Mouse (Mus musculus): Measurements from ENCODE around the gene Gm45062. TPM values are rescaled to one million over a fixed set of nuclear protein-coding genes. Genes with fewer than 3 reads are reported as not detected.

Gm45062 gene
- total RNA-seq, 2 experiments from 2014 or later: 0.15 TPM; not detected in 1

DNA sequence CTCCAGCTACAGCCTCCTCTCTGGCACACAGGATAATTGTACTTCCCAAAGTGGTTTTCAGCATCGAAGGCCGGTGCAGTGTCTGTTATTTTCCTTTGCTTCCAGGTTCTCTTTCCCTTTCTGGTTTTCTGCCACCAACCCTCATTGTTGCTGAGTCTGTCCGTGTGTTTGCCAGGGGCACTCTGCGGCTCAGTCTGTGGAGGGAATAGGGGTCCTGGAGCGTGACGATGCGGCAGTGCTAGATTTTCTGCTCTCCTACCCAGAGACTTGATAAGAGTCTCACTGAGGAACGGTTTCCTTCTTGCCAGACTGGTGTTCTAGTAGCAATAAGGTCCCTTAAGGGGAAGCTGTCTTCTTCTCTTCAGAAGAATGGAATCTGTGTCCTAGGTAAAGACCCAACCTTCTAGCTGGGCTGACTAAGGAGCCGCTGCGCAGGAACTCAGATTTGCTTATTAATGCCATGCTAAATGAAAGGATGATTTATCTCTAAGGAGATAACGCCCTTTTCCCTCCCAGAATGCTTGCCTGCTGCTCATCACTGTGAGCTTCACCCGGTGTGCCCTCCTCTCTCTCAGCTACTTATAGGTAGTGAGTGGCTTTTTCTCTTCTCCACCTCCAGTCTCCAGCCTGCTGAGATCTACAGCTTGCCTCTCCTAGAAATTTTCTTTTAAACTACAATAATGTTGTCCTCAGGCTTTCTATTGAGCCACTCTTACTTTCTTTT lies 104.9 kb downstream of the Gm45062 start:
- intact Hi-C loops (cut with DNase I): no loop called here
- DNase-seq: no peak

DNA sequence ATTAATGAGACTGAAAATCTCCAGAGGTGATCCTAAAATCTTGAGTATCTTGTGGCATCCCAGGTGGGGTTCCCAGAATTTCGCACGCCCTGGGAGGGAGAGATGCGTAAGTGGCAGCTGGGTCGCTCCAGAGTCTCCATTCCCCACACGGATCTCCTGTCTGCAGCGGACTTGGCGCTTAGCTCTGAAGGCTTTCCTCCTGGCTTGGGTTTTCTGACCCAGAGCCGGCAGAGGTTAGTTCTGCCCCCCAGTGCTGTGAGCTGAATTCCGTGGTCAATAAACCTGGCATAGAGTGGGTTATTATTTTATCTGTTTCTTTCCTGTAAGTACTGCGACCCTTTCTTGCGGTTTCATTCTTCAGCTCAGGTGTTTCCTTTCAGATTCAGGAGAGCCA lies 105.5 kb downstream of the Gm45062 start:
- no peak for DNase-seq
- intact Hi-C loops (cut with DNase I): no loop called here

DNA sequence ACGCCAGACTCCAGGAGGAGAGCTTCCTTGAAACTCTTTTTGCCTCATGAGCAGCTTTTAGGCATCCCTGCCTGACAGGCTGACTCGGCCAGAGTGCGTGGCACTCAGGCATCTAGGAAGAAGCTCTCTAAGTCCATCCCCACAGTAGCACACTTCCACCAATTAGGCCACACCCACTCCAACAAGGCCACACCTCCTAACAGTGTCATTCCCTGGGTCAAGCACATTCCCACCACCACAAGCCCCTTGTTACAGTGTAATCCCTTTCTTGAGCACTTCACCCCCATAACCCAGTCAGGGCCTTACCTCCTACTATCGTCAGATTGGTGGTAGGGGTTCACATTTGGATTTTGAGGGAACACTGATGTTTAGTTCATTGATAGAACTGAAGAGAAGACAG lies 108.4 kb downstream of the Gm45062 start:
- DNase-seq: no peak
- intact Hi-C loops (cut with DNase I): no loop called here

DNA sequence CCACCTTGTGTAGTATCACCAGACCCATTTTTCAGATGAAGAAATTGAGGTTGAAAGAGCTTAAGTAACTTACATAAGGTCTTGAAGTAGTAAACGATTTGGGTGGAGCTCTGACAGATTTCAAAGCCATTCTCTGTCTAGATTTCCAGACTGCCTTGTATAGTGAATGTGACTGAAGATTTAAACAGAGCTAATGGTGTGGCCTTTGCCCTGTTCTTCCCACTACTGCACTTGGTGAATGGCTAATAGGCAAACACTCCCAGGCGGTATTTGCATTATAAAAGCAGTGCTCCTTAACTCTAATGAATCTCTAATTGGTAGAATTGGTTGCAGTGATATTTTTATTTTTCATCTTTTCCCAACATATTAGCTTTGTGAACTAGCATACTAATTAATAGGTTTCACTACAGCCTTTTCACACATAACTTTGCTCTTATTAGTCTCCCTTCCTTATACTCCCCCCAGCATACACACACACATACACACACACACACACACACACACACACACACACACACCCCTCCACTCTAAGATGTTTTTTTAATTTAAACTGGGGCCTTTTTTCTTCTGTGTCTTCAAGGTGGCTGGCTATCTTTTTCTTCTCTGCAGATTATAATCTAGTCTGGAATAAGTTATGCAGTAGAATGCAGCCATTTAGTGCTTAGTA lies 109.1 kb downstream of the Gm45062 start:
- intact Hi-C loops (cut with DNase I): no loop called here
- no peak for DNase-seq

DNA sequence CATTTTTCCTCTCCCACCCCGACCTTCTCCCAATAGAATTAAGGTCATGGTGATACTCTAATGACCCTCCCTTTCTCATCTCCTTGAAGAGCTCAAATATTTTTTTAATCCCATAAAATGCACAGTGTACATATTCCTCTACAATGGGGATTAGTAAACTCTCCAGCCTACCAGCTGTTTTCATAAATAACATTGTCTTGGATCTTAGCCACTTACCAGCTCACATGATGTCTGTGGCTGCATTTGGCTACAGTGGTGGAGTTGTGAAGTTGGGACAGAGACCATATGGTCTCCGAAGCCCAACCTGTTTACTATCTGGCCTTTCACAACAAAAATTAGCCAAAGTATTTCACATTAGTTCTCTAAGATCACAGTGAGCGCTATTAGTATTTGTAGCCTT lies 111.4 kb downstream of the Gm45062 start:
- intact Hi-C loops (cut with DNase I): no loop called here
- DNase-seq: peak; percentile 47 to 57

DNA sequence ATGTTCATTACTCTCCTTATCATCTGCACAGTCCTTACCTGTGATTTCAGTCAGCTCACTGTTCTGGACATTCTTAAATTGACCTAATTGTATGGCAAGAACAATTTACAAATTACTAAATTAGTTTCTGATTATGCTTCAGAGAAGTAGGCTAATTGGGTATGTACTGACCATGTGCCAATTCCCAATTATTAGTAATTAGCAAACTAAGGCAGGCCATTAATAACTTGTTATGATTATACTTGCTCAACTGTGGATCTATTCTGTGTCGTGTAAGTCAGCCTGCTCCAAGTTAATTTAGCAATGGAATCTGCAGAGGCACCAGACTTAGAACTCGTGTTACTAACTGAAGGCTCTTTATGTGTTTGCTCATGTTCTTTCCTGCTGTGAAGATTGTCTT lies 113.8 kb downstream of the Gm45062 start:
- intact Hi-C loops (cut with DNase I): no loop called here
- DNase-seq: no peak

DNA sequence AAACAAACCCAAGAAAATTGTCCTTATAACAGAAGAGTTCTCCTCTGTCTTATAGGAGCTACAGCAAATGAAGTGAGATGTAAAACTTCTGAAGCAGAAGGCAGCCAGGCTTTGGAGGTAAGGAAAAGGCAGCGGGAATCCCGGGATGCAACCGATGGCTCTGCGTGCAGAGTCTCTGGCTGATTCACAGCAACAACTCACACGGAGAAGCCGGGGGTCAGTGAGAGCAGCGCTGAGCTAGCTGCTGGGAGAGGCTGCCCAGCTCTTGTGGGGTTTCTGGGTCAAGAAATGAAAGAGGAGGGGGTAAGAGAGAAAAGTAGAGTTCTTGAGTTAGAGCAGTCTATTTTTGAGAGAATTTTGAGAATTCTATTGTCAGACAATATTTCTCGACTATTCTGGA lies 114.6 kb downstream of the Gm45062 start:
- intact Hi-C loops (cut with DNase I): no loop called here
- no peak for DNase-seq

DNA sequence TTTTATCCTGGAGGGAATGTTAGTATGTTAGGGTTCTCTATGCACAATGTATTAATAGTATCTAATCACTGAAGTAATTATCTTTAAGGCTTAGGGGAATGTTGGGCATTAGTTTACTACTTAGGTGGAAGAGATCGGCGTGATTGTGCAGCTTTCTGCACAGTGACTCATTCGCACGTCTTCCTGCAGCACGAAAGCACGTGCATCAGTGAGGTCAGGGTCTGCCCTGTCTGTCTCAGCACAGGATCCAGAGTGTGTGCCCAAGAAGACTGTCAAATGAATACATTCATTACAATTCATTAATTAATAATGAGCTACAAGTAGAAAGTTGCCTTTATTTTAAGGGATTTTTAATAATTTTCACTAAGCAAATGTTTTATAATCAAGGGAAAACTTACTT lies 115.0 kb downstream of the Gm45062 start:
- intact Hi-C loops (cut with DNase I): no loop called here
- DNase-seq: no peak

DNA sequence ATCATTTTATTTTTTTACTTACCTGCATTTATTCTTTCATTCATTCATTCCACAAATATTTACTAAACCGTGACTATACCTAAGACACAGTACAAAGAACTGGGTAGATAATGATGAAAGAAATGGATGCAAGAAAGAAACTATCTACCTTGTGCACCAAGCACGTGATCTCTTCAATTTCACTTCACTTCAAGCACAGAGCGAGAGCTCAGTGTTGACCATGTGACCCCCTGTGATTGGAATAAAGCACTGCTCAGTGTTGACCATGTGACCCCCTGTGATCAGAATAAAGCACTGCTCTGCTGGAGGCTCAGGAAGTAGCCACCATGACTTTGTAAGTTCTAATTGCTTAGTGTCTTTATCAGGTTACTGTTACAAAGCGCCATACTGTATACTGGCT lies 115.5 kb downstream of the Gm45062 start:
- DNase-seq: no peak
- intact Hi-C loops (cut with DNase I): no loop called here

DNA sequence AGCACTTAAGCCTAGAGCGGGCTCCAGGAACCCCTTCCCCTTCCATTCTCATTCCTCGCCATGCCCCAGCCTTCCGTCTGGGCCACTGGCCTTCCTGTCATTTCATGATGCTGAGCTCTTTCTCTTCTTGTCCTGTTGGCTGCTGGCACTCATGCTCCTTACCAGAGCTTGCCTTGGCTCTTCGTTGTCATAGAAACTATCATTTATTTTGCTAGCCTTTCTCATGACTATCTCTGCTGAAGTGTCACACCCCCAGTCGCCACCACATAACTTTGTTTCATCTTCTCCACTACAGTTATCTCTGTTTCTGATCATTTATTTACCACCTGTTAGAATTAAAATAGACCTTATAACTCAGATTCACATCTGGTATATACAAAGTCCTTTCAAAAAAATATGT lies 117.1 kb downstream of the Gm45062 start:
- intact Hi-C loops (cut with DNase I): no loop called here
- no peak for DNase-seq

DNA sequence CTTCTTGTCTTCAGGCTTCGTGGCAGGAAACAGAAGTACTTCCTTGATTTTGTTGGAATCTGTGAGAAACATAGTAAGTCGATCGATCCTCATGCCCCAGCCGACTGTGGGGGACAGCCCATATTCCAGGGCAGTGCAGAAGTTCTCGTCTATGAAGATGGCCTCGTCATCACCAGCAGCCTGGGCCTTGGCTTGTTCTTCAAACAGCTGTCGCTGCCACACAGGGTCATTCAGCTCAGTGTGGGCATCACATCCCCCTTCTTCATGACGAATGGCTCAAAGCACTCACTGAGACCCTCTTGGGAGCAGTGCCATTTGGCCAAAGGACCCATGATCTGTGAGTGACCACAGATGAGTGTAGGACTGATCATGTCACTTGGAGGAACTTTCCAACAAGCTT lies 118.4 kb downstream of the Gm45062 start:
- DNase-seq: no peak
- intact Hi-C loops (cut with DNase I): no loop called here

DNA sequence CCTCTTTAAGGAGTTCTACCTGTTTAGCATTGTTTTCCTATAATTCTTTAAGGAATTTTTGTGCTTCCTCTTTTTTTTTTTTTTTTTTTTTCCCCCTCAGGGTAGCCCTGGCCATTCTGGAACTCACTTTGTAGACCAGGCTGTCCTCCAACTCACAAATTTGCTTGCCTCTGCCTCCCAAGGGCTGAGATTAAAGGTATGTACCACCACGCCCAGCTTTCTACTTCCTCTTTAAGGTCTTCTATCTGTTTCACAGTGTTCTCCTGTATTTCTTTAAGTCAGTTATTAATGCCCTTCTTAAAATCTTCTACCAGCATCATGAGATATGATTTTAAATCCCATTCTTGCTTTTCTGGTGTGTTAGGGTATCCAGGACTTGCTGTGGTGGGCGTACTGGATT lies 130.1 kb downstream of the Gm45062 start:
- intact Hi-C loops (cut with DNase I): no loop called here
- DNase-seq: no peak

DNA sequence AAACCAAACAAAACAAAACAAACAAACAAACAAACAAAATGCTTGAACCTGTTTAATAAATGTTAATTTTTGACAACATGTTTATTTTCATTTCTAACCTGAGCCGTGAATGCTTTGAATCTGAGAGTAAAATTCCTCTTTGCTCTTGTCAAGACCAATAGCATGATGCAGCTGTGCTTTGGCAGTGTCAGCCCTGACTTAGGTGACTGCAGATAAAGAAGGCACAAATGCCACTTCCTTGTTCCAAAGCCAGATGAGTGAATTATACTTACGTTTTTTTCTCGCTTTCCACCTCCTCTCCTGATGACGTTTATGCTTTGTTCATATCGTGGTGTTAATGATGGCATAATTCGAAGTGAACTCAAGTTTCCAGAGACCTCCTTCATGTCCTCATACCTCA lies 131.0 kb downstream of the Gm45062 start:
- intact Hi-C loops (cut with DNase I): no loop called here
- no peak for DNase-seq

DNA sequence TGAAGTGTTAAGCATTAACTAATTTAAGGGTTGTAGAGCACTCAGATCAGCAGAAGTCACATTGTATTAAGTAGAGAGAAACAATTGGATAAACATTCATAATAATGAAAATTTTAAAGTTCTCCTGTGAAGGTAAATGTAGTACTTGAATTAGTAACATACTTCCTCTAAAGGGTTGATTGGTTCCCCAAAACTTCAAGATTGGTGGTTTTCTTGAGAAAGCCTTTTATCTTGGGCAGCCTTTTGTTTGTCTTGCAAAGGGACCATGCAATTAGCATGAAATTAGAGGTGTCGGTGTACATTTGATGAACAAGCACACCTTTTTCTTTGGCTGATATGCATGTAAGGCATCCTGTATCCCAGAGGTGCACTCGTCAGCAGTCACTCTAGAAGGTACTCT lies 131.7 kb downstream of the Gm45062 start:
- intact Hi-C loops (cut with DNase I): no loop called here
- DNase-seq: no peak

DNA sequence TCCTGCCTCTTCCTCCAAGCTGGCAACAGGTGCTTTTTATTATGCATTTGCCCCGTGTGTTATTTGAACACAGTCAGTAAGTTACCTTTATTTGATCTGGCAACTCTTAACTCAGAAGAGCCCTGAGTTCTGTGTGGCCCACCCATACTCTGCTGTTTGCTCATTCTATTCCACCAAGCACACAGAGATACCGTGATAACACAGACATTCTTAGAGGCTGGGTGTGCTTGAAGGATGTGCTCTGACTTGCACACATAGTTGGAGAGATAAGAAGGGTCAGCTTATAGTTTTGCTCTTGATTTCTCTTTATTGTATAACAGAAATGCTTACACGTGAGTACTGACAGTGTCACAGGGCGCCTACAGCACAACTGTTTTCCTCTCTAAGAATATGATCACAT lies 133.8 kb downstream of the Gm45062 start:
- DNase-seq: no peak
- intact Hi-C loops (cut with DNase I): no loop called here

DNA sequence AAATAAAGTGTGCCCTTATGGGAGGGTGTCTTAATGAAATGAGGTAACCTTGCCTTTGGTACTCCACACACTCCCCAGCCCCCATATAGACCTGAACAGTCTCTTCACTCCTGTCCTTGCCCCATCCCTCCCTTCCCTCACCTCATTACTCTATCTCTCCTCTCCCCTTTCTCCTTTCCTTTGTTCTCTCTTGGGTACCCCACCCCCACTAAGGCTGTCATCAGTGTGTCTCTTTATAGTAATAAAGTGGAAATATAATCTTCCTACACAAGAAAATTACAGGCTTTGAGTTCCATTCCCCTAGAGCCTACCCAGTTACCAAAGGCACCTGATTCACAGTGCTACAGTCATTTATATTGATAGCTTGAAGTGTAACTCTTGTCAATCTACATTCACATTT lies 134.8 kb downstream of the Gm45062 start:
- intact Hi-C loops (cut with DNase I): no loop called here

DNA sequence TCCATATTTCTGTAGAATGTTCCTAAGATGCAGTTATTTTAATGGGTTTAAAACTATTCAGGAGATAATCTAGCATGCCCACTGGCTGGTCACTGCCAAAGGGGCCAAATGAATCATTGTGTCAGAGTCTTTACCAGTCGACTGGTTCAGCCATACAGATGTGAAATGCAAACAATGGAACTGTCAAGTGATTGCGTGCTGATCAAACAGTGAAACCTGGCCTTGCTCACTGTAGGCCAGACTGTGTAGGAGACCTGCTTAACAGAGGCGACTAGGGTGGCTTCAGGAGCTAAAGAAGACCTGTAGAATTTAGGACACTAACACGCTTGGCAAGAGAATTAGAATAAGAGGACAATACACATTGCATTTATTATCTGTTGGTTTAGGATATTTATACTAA lies 135.8 kb downstream of the Gm45062 start:
- DNase-seq: no peak
- intact Hi-C loops (cut with DNase I): no loop called here

More for the DNA sequence above, 134.8 kb downstream of the Gm45062 start:
- DNase-seq: no peak

DNA sequence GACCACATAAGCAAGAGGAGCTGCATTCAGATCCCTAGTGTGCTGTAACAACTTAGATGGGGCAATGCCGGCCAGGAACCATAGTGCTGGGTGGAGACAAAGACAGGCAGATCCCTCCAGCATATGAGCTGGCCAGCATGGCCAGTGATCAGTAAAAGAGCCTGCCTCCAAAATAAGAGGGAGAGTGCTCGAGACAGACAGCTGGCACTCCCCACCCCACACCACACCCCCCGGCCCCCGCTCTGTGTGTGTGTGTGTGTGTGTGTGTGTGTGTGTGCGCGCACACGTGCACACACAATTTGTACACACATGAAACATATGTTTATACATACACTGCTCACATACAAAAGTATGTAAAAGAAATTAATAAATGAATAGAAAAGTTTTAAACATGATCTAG lies 138.0 kb downstream of the Gm45062 start:
- intact Hi-C loops (cut with DNase I): no loop called here
- no peak for DNase-seq

DNA sequence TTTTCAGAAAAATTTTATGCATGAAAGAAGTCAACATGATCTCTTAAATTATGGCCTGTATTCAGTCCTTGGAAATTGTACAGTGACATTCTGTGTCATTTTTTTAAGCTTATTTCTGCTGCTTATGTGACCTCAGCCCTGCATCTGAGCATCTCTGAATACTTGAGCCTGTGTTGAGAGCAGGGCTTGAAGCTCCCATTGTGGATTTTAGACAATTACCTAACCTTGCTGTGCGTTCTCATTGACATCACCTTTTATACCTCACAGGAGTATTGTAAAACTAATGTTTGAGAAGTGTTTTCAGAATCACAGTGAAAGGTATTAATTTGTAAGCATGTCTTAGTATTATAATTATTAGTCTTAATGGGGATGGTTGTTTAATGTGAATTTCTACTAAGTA lies 140.5 kb downstream of the Gm45062 start:
- intact Hi-C loops (cut with DNase I): loop anchor here (5.0 kb wide), 1 partner anchor 122 kb away; no protein-coding TSS in a partner anchor
- no peak for DNase-seq

DNA sequence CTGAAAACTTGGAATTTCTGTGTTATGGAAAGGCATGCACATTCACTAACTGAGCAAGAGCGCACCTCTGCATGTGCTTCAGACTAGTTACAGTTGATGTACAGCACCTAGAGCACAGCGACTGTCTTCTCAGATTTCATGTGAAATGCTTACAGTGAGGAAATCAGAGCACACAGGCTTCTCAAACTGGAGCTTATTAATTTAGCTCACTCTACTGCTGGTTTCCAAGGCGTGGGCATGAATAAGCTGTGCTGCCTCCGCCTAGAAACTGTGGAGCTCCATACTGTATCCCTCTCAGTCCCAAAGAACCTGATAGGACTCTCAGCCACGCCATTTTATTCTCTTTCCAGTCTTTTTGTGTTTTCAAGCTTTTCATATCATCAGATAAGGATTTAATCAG lies 143.9 kb downstream of the Gm45062 start:
- DNase-seq: no peak
- intact Hi-C loops (cut with DNase I): loop anchor here (5.0 kb wide), 1 partner anchor 126 kb away; no protein-coding TSS in a partner anchor

DNA sequence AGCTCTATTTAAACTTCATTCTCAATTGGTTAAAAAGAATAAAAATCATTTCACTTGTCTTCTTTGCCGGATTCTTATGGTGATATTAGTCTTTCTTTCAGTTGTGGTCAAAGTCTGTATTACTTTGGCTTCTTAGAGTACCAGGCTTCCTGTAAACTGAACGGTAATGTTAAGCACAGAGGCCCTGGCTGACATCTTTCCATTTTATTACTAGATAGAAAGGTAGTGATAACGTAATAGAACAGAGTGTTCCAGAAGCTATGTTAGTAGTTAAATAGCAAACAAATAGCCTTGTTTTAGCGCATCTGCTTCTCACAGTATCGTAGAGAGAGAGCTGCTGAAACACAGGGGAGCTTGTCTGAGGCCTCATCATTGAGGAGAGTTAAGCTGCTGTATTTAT lies 146.6 kb downstream of the Gm45062 start:
- intact Hi-C loops (cut with DNase I): no loop called here
- no peak for DNase-seq

DNA sequence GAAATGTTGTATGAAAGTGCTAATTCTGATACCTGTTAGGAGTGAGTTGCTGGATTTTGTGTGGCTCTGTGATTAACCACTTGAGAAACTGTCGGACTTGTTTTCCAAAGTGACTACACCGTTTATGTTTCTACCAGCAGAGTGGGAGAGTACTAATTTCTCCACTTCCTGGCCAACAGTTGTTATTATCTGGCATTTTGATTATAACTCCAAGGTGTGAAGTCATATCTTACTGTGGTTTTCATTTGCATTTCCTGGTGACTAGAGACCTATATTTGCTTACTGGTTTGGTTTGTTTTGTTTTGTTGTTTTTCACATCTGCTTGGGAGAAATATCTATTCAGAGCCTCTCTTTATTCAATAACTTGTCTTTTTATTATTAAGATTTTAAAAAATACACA lies 149.1 kb downstream of the Gm45062 start:
- DNase-seq: no peak
- intact Hi-C loops (cut with DNase I): no loop called here

DNA sequence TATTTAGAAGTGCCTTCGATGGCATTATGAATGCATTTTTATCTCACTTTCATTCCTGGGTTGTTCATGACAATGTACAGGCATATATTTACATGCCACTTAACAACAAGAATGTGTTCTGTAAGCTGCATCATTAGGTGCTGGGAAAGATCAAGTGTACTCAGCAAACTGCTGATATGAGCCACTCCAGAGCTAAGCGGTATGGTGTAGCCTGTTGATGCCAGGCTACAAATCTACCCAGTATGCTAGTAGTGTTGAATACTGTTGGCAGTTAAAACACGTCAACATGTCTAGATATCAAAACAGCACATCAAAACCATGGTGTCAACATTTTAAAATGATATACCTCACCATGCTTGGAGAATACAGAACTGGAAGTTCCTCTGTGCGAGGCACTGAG lies 150.6 kb downstream of the Gm45062 start:
- DNase-seq: no peak
- intact Hi-C loops (cut with DNase I): no loop called here
